Mouse (Mus musculus) embryonic facial prominence, embryonic 14.5 days (tissue): ENCODE data around the gene Coro6. TPM values are rescaled to one million over a fixed set of nuclear protein-coding genes. Genes with fewer than 3 reads are reported as not detected.

Experiments used
- ATAC-seq: fragments of 200-750 bp; cut with Nextera tagmentation; 2 replicates; pipeline ENCODE4 v1.8.0; 2017; ENCODE audit warnings: low read depth, moderate number of reproducible peaks, moderate TSS enrichment
- DNase-seq: peaks from one replicate; pipeline ENCODE4 v3.0.0-alpha.2; 2015; ENCODE audit warnings: low spot score
- H3K27ac ChIP-seq: fragments of 300-500 bp; sonication (generic); replicated peaks from 2 replicates; pipeline ENCODE4 v1.5.1; 2014; ENCODE audit warnings: low read depth, mild to moderate bottlenecking, low read length, moderate library complexity
- H3K27me3 ChIP-seq: fragments of 300-500 bp; sonication (generic); replicated peaks from 2 replicates; pipeline ENCODE4 v1.6.1; 2014; ENCODE audit warnings: low read length; ENCODE audit not compliant: control insufficient read depth, insufficient read depth
- H3K36me3 ChIP-seq: fragments of 300-500 bp; sonication (generic); 2 replicates; pipeline ENCODE4 v1.6.1; 2014; ENCODE audit warnings: low read length, mixed read lengths; ENCODE audit not compliant: control insufficient read depth, insufficient read depth
- H3K4me1 ChIP-seq: fragments of 300-500 bp; sonication (generic); 2 replicates; pipeline ENCODE4 v1.6.1; 2014; ENCODE audit warnings: antibody characterized with exemption, low read length; ENCODE audit not compliant: control insufficient read depth, insufficient read depth
- H3K4me2 ChIP-seq: fragments of 300-500 bp; sonication (generic); 2 replicates; pipeline ENCODE4 v1.6.1; 2014; ENCODE audit warnings: low read depth, mild to moderate bottlenecking, low read length, moderate library complexity, mixed read lengths
- H3K4me3 ChIP-seq: fragments of 300-500 bp; sonication (generic); 2 replicates; pipeline ENCODE4 v1.5.1; 2014; ENCODE audit warnings: low read depth, mild to moderate bottlenecking, low read length
- H3K9ac ChIP-seq: fragments of 300-500 bp; sonication (generic); 2 replicates; pipeline ENCODE4 v1.6.1; 2014; ENCODE audit warnings: low read depth, mild to moderate bottlenecking, low read length, moderate library complexity, mixed read lengths
- H3K9me3 ChIP-seq: fragments of 300-500 bp; sonication (generic); 2 replicates; pipeline ENCODE4 v1.6.1; 2016; ENCODE audit warnings: low read length; ENCODE audit not compliant: control insufficient read depth
- WGBS: fragments of 180-500 bp; shearing (Covaris S2); extraction: QIAGEN DNeasy Blood & Tissue Kit; methylation state at CpG from one replicate; pipeline ENCODE4 v1.1.7; 2014; 5-methylcytosine and 5-hydroxymethylcytosine counted together
- polyA plus RNA-seq: library from polyadenylated mRNA; unstranded; fragments of >200 nt; fragmentation: Nextera tagmentation; extraction: Ambion mirVana; gene quantifications from 2 replicates; pipeline ENCODE4 v1.2.1, GENCODE M21; 2014

Gene Coro6
- polyA plus RNA-seq, 1 experiment from 2014 or later: 7.2 TPM

DNA sequence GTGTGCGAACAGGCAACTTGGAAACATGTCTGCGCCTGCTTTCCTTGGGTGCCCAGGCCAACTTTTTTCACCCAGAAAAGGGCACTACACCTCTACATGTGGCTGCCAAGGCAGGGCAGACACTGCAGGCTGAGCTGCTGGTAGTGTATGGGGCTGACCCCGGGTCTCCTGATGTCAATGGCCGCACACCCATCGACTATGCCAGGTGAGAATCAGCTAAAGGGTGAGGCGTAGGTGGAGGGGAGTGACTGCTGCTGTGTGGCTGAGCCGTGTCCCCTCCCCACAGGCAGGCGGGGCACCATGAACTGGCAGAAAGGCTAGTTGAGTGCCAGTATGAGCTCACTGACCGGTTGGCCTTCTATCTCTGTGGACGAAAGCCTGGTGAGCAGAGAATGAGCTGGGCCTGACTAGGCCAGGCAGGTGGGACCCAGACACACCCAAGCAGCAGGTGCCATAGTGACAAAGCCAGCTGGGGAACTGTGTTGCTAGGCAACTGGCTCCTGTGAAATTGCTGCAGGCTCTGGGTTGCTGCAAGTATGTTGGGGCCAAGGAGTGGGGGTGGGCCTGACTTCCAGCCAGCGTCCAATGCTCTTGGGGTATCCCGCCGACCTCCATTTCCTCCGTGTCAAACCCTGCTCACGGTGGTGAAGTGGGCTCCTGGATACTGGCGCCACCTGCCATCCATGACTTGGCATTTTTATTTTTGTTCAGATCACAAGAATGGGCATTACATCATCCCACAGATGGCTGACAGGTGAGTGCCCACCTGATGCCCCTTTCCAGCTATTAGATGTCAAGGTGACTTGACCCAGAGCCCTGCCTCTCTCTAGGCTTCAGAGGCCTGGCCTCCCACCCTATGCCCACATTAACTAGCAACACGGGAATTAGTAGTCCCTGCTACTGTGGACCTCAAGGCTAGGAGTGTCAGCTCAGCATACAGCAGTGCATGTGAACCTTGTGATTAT, 38.4 kb downstream of the Coro6 start:
- ATAC-seq (no peak), DNase-seq (peak; percentile 66)
- H3K4me2 ChIP-seq: no peak overlapping the region
- no peaks in the 10 kb centered on the region for H3K9me3 ChIP-seq
- no peaks in the 10 kb centered on the region for H3K27me3 ChIP-seq
- 79% methylated on average over 17 of the region's 17 CpGs for WGBS
- no peak overlapping the region for H3K4me3 ChIP-seq
- no peak overlapping the region for H3K27ac ChIP-seq
- 0 out of 2 replicates have a peak, but pooled peaks cover 3% of the 10 kb centered on the region for H3K4me1 ChIP-seq
- H3K9ac ChIP-seq: no peak overlapping the region; the same call in 1 of the 2 replicates
- H3K36me3 ChIP-seq: peaks cover 61% of the 10 kb centered on the region

GRCm38 (mm10) chr11:77501392-77501791, 39.2 kb downstream of the Coro6 start:
- Histone ChIP-seq H3K27me3 (no peaks in the 10 kb centered on the region), H3K27ac (no peak overlapping the region), H3K9me3 (no peaks in the 10 kb centered on the region), H3K4me3 (no peak overlapping the region), H3K9ac (no peak overlapping the region), H3K4me1 (0 out of 2 replicates have a peak, but pooled peaks cover 3% of the 10 kb centered on the region), H3K36me3 (peaks cover 68% of the 10 kb centered on the region), H3K4me2 (no peak overlapping the region)
- ATAC-seq (no peak), DNase-seq (peak; percentile 84)
- 21% methylated on average over 5 of the region's 5 CpGs for WGBS

DNA sequence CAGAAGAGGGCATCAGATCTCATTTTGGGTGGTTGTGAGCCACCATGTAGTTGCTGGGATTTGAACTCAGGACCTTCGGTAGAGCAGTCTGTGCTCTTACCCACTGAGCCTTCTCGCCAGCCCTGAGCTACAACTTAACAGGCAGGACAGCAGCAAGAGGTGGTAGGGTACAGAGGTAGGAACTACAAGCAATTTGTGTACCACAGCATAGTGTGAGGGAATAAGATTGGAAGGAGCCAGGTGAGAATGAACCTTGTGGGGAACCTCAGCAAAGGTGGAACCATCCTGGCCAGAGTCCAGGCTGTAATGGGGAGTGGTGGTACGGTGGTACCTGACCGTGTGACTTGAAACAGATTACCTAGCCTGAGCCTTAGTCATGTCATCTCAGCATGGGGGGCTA, 39.8 kb downstream of the Coro6 start:
- Histone ChIP-seq H3K36me3 (peaks cover 74% of the 10 kb centered on the region), H3K9ac (no peak overlapping the region), H3K9me3 (no peaks in the 10 kb centered on the region), H3K27ac (no peak overlapping the region), H3K4me2 (no peak overlapping the region), H3K4me3 (no peak overlapping the region), H3K27me3 (no peaks in the 10 kb centered on the region), H3K4me1 (0 out of 2 replicates have a peak, but pooled peaks cover 3% of the 10 kb centered on the region)
- no peak for ATAC-seq
- 91% methylated on average over 4 of the region's 4 CpGs for WGBS
- no peak for DNase-seq

DNA sequence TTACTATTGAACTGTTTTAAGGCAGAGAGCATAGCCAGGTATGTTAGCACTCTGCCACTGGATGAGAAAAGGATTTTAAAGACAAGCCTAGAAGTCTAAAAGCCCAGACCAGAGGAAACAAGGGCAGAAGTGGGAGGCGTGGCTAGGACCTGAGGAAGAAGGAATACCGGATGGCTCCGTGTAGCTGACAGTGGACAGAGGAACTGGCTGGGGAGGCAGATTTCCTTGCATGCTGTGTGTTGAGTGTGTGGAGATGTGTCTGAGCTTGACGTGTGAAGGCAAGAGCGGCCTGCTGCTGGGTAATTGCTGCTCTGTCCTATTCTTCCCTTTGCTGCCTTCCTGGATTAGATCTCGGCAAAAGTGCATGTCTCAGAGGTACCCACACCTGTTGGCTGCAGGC, 40.3 kb downstream of the Coro6 start:
- Histone ChIP-seq H3K4me3 (no peak overlapping the region), H3K9me3 (no peaks in the 10 kb centered on the region), H3K4me2 (no peak overlapping the region), H3K9ac (no peak overlapping the region), H3K27me3 (no peaks in the 10 kb centered on the region), H3K4me1 (no peaks in the 10 kb centered on the region), H3K36me3 (peaks cover 79% of the 10 kb centered on the region), H3K27ac (no peak overlapping the region)
- WGBS: 81% methylated on average over 6 of the region's 6 CpGs
- no peak for DNase-seq
- ATAC-seq: no peak

DNA sequence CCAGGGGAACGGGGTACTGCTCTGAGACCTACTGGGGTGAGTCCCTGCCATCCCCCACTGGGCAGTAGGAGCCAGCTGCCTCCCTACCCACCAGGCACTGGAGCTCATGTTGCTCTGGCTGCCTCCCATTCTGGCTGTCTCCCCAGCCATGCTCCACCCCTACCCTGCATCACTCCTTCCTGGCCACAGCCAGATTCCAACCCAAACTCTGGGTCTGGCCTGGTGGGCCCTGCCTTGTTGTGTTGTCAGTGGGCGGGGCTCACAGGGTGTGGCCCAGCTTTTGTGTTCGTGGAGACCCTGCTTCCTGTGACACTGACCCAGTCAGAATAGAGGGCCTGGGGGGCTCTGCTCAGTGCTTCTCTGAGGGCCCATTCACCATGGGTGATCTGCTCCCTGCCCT, 41.3 kb downstream of the Coro6 start:
- ATAC-seq: peak; percentile 10; the same call in 1 of the 2 replicates
- Histone ChIP-seq H3K4me3 (no peak overlapping the region), H3K36me3 (peaks cover 84% of the 10 kb centered on the region), H3K4me2 (no peak overlapping the region), H3K9ac (no peak overlapping the region), H3K9me3 (no peaks in the 10 kb centered on the region), H3K27ac (peak overlapping the region; percentile 33), H3K27me3 (no peaks in the 10 kb centered on the region), H3K4me1 (peaks cover 4% of the 10 kb centered on the region)
- WGBS: 47% methylated on average over 3 of the region's 3 CpGs
- DNase-seq: peak; percentile 47

- peaks cover 7% of the 10 kb centered on the region for H3K4me1 ChIP-seq
- WGBS: 92% methylated on average over 19 of the region's 19 CpGs
- DNase-seq (no peak), ATAC-seq (no peak)
- H3K27me3 ChIP-seq: no peaks in the 10 kb centered on the region
- no peak overlapping the region for H3K4me2 ChIP-seq
- H3K36me3 ChIP-seq: peaks cover 89% of the 10 kb centered on the region
- H3K4me3 ChIP-seq: no peak overlapping the region
- no peak overlapping the region for H3K27ac ChIP-seq
- H3K9ac ChIP-seq: 0 out of 2 replicates have a peak overlapping the region, but pooled peaks have one; percentile 8
- no peaks in the 10 kb centered on the region for H3K9me3 ChIP-seq
Observed at GRCm38 (mm10) chr11:77504377-77504776, 42.2 kb downstream of the Coro6 start.

DNA sequence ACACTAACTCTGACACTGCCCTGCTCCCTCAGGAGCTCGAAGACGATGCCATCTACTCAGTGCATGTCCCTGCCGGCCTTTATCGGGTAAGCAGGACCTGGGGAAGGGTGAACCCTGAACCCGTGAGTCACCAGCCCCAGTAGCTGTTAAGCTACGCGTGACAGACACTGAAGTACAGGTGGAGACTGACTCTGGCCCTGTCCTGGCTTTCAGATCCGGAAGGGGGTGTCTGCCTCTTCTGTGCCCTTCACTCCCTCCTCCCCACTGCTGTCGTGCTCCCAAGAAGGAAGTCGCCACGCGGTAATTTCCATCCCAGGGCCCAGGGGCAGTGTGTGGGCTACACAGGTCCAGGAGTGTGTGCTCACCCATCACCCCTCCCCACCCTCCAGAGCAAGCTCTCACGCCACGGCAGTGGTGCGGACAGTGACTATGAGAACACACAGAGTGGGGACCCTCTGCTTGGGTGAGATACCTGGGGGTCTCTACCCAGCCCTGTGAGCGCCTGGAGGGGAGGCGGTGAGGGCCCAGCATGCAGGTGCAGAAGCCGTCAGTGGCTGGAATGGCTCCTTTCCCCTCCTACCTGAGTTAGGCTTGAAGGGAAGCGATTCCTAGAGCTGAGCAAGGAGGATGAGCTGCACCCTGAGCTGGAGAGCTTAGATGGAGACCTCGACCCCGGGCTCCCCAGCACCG, 43.2 kb downstream of the Coro6 start:
- no peak overlapping the region for H3K4me2 ChIP-seq
- H3K36me3 ChIP-seq: peaks cover 78% of the 10 kb centered on the region
- 87% methylated on average over 22 of the region's 22 CpGs for WGBS

GRCm38 (mm10) chr11:77506273-77506672, 44.1 kb downstream of the Coro6 start:
- H3K27ac ChIP-seq: no peak overlapping the region
- DNase-seq (no peak), ATAC-seq (no peak)
- H3K9ac ChIP-seq: no peak overlapping the region
- WGBS: 80% methylated on average over 4 of the region's 14 CpGs
- H3K9me3 ChIP-seq: no peaks in the 10 kb centered on the region
- peaks cover 70% of the 10 kb centered on the region for H3K36me3 ChIP-seq
- H3K4me1 ChIP-seq: peaks cover 7% of the 10 kb centered on the region
- no peak overlapping the region for H3K4me3 ChIP-seq
- H3K4me2 ChIP-seq: no peak overlapping the region
- H3K27me3 ChIP-seq: no peaks in the 10 kb centered on the region

More for the DNA sequence above, 43.2 kb downstream of the Coro6 start:
- H3K9ac ChIP-seq: no peak overlapping the region
- H3K4me1 ChIP-seq: peaks cover 7% of the 10 kb centered on the region
- H3K9me3 ChIP-seq: no peaks in the 10 kb centered on the region
- no peaks in the 10 kb centered on the region for H3K27me3 ChIP-seq
- DNase-seq (no peak), ATAC-seq (no peak)
- no peak overlapping the region for H3K27ac ChIP-seq
- no peak overlapping the region for H3K4me3 ChIP-seq
